In genomic region chr2:13539860-13540259, GRCm38 (mm10) we compare ENCODE assay signal across 22 mouse cellular contexts. TPM values are rescaled to one million over a fixed set of nuclear protein-coding genes. Genes with fewer than 3 reads are reported as not detected.
"Had no signal": no experiment of that assay in that cellular context is flagged by ENCODE, and none has a peak within 500 bp of the region (broad histone marks: within the 10 kb centered on the region; RNA-seq: fewer than 3 reads in every experiment).

No protein-coding gene starts in this region.

- H3K27me3 ChIP-seq: liver, embryonic 15.5 days; lung, embryonic 15.5 days; neural tube, embryonic 12.5 days; neural tube, embryonic 15.5 days; stomach, embryonic 15.5 days had no signal

- H3K4me2 ChIP-seq: liver, embryonic 15.5 days; lung, embryonic 15.5 days; midbrain, embryonic 11.5 days; neural tube, embryonic 12.5 days; neural tube, embryonic 15.5 days; stomach, embryonic 15.5 days had no signal

- H3K9ac ChIP-seq: liver, embryonic 15.5 days; lung, embryonic 15.5 days; neural tube, embryonic 12.5 days; neural tube, embryonic 15.5 days; stomach, embryonic 15.5 days had no signal

- H3K4me3 ChIP-seq: left cerebral cortex, adult 2 months; liver, embryonic 15.5 days; lung, embryonic 15.5 days; neural tube, embryonic 12.5 days; neural tube, embryonic 15.5 days; stomach, embryonic 15.5 days had no signal

- H3K9me3 ChIP-seq: liver, embryonic 15.5 days; lung, embryonic 15.5 days; neural tube, embryonic 12.5 days; neural tube, embryonic 15.5 days; stomach, embryonic 15.5 days had no signal

- H3K36me3 ChIP-seq: liver, embryonic 15.5 days; lung, embryonic 15.5 days; neural tube, embryonic 12.5 days; neural tube, embryonic 15.5 days; stomach, embryonic 15.5 days had no signal

- ATAC-seq: intestine, postnatal 0 days had no signal

- H3K27ac ChIP-seq: kidney, postnatal 0 days; left cerebral cortex, adult 2 months; liver, embryonic 15.5 days; lung, embryonic 15.5 days; neural tube, embryonic 12.5 days; neural tube, embryonic 15.5 days; stomach, embryonic 15.5 days had no signal

- H3K4me1 ChIP-seq: neural tube, embryonic 12.5 days; stomach, embryonic 15.5 days had no signal

- DNase-seq: kidney, adult 2 months; kidney, postnatal 25 days; layer of hippocampus, postnatal 36 days; lung, adult 18-20 months; lung, postnatal 10 days; lung, postnatal 36 days; midbrain, embryonic 14.5 days; right cerebral cortex, postnatal 25 days; spleen, adult 18-20 months; thymus, postnatal 36 days had no signal

RNA-seq across cellular contexts. Expression of gene Cubn, which starts 48.2 kb away (rescaled TPM):
- total RNA-seq: liver, adult 2 months; megakaryocyte-erythroid progenitor cell, adult 5-6 weeks had no signal
- polyA plus RNA-seq: liver, adult 2 months; thymus, postnatal 0 days had no signal
